Mouse (Mus musculus): Measurements from ENCODE around the gene Zswim8. TPM values are rescaled to one million over a fixed set of nuclear protein-coding genes. Genes with fewer than 3 reads are reported as not detected.

Gene Zswim8
- total and polyA plus RNA-seq, 3 experiments: 16.7 to 41.1 (median 31.5) TPM

DNA sequence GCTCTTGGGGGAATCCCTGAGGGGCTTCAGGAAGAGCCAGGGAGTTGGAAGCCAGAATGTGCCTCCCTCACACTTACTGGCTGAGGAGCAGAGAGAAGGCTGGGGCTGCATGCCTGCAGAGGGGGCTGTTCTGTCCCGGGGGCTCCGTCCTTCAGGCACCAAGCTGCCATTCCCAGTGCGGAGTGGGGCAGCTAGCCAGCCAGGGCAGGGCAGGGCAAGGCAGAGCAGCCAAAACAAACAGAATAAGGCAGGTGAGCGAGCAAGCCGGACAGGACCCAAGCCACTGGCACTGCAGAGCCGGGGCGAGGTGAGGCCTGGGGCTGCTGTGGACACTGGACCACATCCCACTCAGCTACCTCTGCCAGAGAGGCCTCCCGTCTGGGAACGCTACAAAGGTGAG is 33.9 kb downstream of the Zswim8 start:
- H3K4me3 ChIP-seq (ENCODE audit: low read depth, low read length): no peak overlapping the region
- H3K9me3 ChIP-seq (replicated peaks): no peaks in the 10 kb centered on the region
- H3K27me3 ChIP-seq (ENCODE audit: insufficient read depth, low read length): no peaks in the 10 kb centered on the region
- peaks cover 20% of the 10 kb centered on the region for H3K4me1 ChIP-seq (ENCODE audit: insufficient read depth, low read depth, low read length)
- no peak for DNase-seq (ENCODE audit: low spot score)
- peaks cover 94% of the 10 kb centered on the region for H3K36me3 ChIP-seq (replicated peaks)
- ATAC-seq (ENCODE audit: extremely low read depth, insufficient number of reproducible peaks, low FRiP score, poor library complexity, severe bottlenecking): no peak
- TF ChIP-seq CTCF (IDR thresholded peaks at IDR 0.05; ENCODE audit: low read depth, low read length): no peak
- TF ChIP-seq GATA2 (IDR thresholded peaks at IDR 0.05; ENCODE audit: borderline replicate concordance, low read depth, low read length): no peak
- no peak for TF ChIP-seq TAL1 (conservative IDR thresholded peaks at IDR 0.05; ENCODE audit: low read depth, low read length)
- no peak for TF ChIP-seq GATA1 (IDR thresholded peaks at IDR 0.05; ENCODE audit: borderline replicate concordance, low read length)
- no peak for TF ChIP-seq POLR2AphosphoS5 (IDR thresholded peaks at IDR 0.05; ENCODE audit: insufficient replicate concordance, low read depth, low read length)

DNA sequence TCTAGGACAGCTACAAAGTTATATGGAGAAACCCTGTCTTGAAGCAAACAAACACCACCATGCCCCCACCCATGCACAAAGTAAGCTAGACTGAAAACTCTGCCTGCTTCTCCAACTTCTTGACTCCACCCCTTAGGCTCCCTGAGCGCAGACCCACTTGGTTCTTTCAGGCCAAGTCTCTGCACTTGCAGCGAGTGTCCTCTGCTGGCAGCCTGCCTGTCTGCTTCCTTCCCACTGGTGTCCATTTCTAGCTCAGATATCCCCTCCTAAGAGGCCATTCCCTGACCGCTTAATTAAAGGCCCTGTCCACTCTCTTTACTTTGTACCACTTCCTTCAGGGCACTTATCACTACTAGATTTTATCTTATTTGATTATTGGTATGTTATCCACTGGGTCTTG is 36.3 kb downstream of the Zswim8 start:
- Histone ChIP-seq H3K4me3 (ENCODE audit: low read depth, low read length) (no peak overlapping the region), H3K9me3 (replicated peaks) (no peaks in the 10 kb centered on the region), H3K27me3 (ENCODE audit: insufficient read depth, low read length) (no peaks in the 10 kb centered on the region), H3K36me3 (replicated peaks) (peaks cover 93% of the 10 kb centered on the region), H3K4me1 (ENCODE audit: insufficient read depth, low read depth, low read length) (peaks cover 6% of the 10 kb centered on the region)
- TF ChIP-seq POLR2AphosphoS5 (IDR thresholded peaks at IDR 0.05; ENCODE audit: insufficient replicate concordance, low read depth, low read length) (no peak), CTCF (IDR thresholded peaks at IDR 0.05; ENCODE audit: low read depth, low read length) (no peak)
- no peak for DNase-seq (ENCODE audit: low spot score)
- no peak for ATAC-seq (ENCODE audit: extremely low read depth, insufficient number of reproducible peaks, low FRiP score, poor library complexity, severe bottlenecking)

DNA sequence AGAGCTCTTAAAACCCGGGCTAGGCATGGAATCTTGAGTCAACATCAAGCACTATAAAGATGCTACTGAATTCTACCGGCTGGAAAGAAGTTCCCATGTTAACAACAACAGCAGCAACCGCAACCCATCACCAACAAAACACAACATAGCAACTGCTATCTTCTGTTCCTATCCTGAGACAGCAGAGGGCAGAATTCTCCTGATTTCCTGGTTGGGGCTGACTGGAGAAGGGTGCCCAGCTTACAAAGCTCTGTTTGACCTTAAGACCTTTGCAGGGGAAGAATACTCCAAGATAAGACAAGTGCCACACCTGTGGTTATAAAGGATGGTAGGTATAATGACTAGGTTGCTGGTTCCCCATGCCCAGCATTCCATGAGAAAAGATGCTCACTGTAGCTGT is 39.6 kb downstream of the Zswim8 start:
- Histone ChIP-seq H3K27me3 (ENCODE audit: insufficient read depth, low read length) (no peaks in the 10 kb centered on the region), H3K4me3 (ENCODE audit: low read depth, low read length) (no peak overlapping the region), H3K9me3 (replicated peaks) (no peaks in the 10 kb centered on the region), H3K36me3 (replicated peaks) (peaks cover 76% of the 10 kb centered on the region), H3K4me1 (ENCODE audit: insufficient read depth, low read depth, low read length) (no peaks in the 10 kb centered on the region)
- no peak for TF ChIP-seq GATA2 (IDR thresholded peaks at IDR 0.05; ENCODE audit: borderline replicate concordance, low read depth, low read length)
- DNase-seq (ENCODE audit: low spot score) (no peak), ATAC-seq (ENCODE audit: extremely low read depth, insufficient number of reproducible peaks, low FRiP score, poor library complexity, severe bottlenecking) (no peak)

DNA sequence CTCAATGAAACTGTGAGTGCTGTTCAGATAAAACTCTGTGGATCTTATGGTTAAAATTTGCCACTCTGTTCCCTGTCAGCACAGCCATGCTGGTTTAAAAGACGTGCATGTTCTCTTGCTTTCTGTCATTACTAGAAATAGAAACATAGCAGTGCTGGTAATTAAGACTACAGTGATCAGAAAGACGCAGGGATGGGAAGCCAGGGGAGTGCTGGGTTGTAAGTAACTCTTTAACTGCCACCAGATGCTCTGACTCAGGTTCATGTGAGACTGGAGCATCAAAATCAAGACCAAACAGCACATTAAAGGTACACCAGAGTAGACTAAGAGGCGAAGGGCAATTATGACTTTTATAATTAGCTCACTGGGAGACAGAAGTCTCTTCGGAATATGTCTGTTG is 41.0 kb downstream of the Zswim8 start:
- DNase-seq (ENCODE audit: low spot score) (no peak), ATAC-seq (ENCODE audit: extremely low read depth, insufficient number of reproducible peaks, low FRiP score, poor library complexity, severe bottlenecking) (no peak)
- Histone ChIP-seq H3K4me3 (ENCODE audit: low read depth, low read length) (no peak overlapping the region), H3K36me3 (replicated peaks) (peaks cover 72% of the 10 kb centered on the region), H3K4me1 (ENCODE audit: insufficient read depth, low read depth, low read length) (no peaks in the 10 kb centered on the region), H3K9me3 (replicated peaks) (no peaks in the 10 kb centered on the region), H3K27me3 (ENCODE audit: insufficient read depth, low read length) (no peaks in the 10 kb centered on the region)
- no peak for TF ChIP-seq GATA2 (IDR thresholded peaks at IDR 0.05; ENCODE audit: borderline replicate concordance, low read depth, low read length)

DNA sequence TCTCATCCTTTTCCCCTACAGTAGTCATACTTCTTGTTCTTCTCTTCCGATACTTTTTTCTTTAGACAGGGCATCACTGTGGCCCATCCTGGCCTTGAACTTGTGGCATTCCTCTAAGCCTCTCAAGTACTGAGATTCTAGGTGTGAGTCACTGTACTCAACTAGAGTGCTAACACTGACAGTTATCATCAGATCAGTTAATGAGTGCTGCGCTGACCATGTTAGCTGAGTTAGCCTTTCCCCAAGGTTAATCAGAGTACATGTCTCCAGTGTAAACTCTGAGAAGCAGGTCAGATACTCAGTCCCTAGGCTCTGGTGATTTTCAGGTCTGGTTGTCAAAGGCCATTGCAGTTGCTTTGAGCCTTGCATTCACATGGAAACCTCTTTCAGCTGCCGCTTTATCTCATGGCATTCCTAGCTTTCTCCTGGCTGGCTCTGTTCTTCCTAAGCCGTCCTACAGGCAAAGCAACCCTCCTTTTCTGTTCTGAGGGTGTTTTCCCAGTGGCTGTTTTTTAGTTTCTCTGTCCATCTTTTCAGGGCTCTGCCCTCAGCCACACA is 42.2 kb downstream of the Zswim8 start:
- H3K4me1 ChIP-seq (ENCODE audit: insufficient read depth, low read depth, low read length): 0 out of 2 replicates have a peak, but pooled peaks cover 1% of the 10 kb centered on the region
- H3K4me3 ChIP-seq (ENCODE audit: low read depth, low read length): no peak overlapping the region
- ATAC-seq (ENCODE audit: extremely low read depth, insufficient number of reproducible peaks, low FRiP score, poor library complexity, severe bottlenecking): no peak
- no peaks in the 10 kb centered on the region for H3K27me3 ChIP-seq (ENCODE audit: insufficient read depth, low read length)
- no peaks in the 10 kb centered on the region for H3K9me3 ChIP-seq (replicated peaks)
- no peak for DNase-seq (ENCODE audit: low spot score)
- peaks cover 67% of the 10 kb centered on the region for H3K36me3 ChIP-seq (replicated peaks)
- no peak for TF ChIP-seq CTCF (IDR thresholded peaks at IDR 0.05; ENCODE audit: low read depth, low read length)
- TF ChIP-seq GATA2 (IDR thresholded peaks at IDR 0.05; ENCODE audit: borderline replicate concordance, low read depth, low read length): no peak
- no peak for TF ChIP-seq POLR2AphosphoS5 (IDR thresholded peaks at IDR 0.05; ENCODE audit: insufficient replicate concordance, low read depth, low read length)
- no peak for TF ChIP-seq GATA1 (IDR thresholded peaks at IDR 0.05; ENCODE audit: borderline replicate concordance, low read length)
- TF ChIP-seq TAL1 (conservative IDR thresholded peaks at IDR 0.05; ENCODE audit: low read depth, low read length): no peak

DNA sequence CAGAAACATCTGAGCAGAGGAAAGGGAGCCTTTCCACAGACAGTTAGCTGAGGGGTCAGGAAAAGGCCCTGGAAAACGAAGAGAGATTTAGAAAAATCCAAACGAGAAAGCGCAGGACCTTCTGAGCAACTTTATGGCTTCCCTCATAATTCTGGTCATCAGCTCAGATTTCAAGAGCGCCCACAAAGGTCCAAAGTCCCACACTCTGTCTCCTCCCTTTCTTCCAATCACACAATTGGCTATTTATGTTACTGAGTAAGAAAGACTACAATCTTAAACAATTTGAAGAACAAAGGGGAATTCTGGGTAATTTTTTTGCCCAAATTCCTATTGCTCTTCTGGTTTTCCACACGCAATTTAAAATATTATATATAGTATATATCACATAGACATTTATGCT is 43.2 kb downstream of the Zswim8 start:
- no peak for DNase-seq (ENCODE audit: low spot score)
- Histone ChIP-seq H3K9me3 (replicated peaks) (no peaks in the 10 kb centered on the region), H3K27me3 (ENCODE audit: insufficient read depth, low read length) (no peaks in the 10 kb centered on the region), H3K4me3 (ENCODE audit: low read depth, low read length) (no peak overlapping the region), H3K36me3 (replicated peaks) (peaks cover 67% of the 10 kb centered on the region), H3K4me1 (ENCODE audit: insufficient read depth, low read depth, low read length) (0 out of 2 replicates have a peak, but pooled peaks cover 3% of the 10 kb centered on the region)
- no peak for ATAC-seq (ENCODE audit: extremely low read depth, insufficient number of reproducible peaks, low FRiP score, poor library complexity, severe bottlenecking)
- no peak for TF ChIP-seq TAL1 (conservative IDR thresholded peaks at IDR 0.05; ENCODE audit: low read depth, low read length)
- TF ChIP-seq GATA2 (IDR thresholded peaks at IDR 0.05; ENCODE audit: borderline replicate concordance, low read depth, low read length): no peak
- TF ChIP-seq CTCF (IDR thresholded peaks at IDR 0.05; ENCODE audit: low read depth, low read length): no peak
- no peak for TF ChIP-seq POLR2AphosphoS5 (IDR thresholded peaks at IDR 0.05; ENCODE audit: insufficient replicate concordance, low read depth, low read length)
- no peak for TF ChIP-seq GATA1 (IDR thresholded peaks at IDR 0.05; ENCODE audit: borderline replicate concordance, low read length)

DNA sequence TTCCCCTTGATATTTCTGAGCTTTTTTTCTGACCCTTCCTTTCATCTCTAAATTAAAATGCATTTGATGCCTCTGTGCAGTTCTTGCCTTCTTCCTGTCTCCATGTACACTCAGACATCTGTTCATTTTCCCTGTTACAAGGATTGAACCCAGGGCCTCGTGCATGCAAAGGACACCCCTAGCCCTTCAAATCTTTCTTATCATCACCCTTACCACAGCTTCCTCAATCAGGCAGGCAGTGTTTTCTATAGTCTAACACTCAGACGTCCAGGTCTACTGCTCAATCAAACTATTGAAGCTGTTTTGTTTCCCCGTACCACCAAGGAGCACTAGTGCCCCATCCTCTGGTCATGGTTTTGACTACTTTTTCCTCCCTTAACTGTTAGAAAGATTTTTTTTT is 46.4 kb downstream of the Zswim8 start:
- ATAC-seq (ENCODE audit: extremely low read depth, insufficient number of reproducible peaks, low FRiP score, poor library complexity, severe bottlenecking): no peak
- DNase-seq (ENCODE audit: low spot score): no peak
- Histone ChIP-seq H3K4me1 (ENCODE audit: insufficient read depth, low read depth, low read length) (peaks cover 3% of the 10 kb centered on the region; the same call in 1 of the 2 replicates), H3K4me3 (ENCODE audit: low read depth, low read length) (no peak overlapping the region), H3K27me3 (ENCODE audit: insufficient read depth, low read length) (no peaks in the 10 kb centered on the region), H3K36me3 (replicated peaks) (peaks cover 70% of the 10 kb centered on the region), H3K9me3 (replicated peaks) (no peaks in the 10 kb centered on the region)
- no peak for TF ChIP-seq GATA2 (IDR thresholded peaks at IDR 0.05; ENCODE audit: borderline replicate concordance, low read depth, low read length)
- TF ChIP-seq GATA1 (IDR thresholded peaks at IDR 0.05; ENCODE audit: borderline replicate concordance, low read length): no peak
- no peak for TF ChIP-seq POLR2AphosphoS5 (IDR thresholded peaks at IDR 0.05; ENCODE audit: insufficient replicate concordance, low read depth, low read length)
- TF ChIP-seq TAL1 (conservative IDR thresholded peaks at IDR 0.05; ENCODE audit: low read depth, low read length): no peak
- TF ChIP-seq CTCF (IDR thresholded peaks at IDR 0.05; ENCODE audit: low read depth, low read length): no peak
